Mouse (Mus musculus): ENCODE measurements around the gene Cdc42se1.

GRCm38 (mm10) chr3:95281216-95282126, 52.9 kb downstream of the Cdc42se1 start, which contains the start of the genes Mindy1 and Prune1:
- TF ChIP-seq GATA1 (IDR thresholded peaks at IDR 0.05; ENCODE audit: low read length) (no peak), TAL1 (IDR thresholded peaks at IDR 0.05; ENCODE audit: low read length) (no peak)

All from erythroblast, embryonic 14.5 days (primary cell).